Mouse (Mus musculus): ENCODE measurements around the gene Ccdc136. TPM values are rescaled to one million over a fixed set of nuclear protein-coding genes. Genes with fewer than 3 reads are reported as not detected.

The Ccdc136 gene
- polyA plus RNA-seq, 2 experiments: 0.17 to 0.27 TPM

DNA sequence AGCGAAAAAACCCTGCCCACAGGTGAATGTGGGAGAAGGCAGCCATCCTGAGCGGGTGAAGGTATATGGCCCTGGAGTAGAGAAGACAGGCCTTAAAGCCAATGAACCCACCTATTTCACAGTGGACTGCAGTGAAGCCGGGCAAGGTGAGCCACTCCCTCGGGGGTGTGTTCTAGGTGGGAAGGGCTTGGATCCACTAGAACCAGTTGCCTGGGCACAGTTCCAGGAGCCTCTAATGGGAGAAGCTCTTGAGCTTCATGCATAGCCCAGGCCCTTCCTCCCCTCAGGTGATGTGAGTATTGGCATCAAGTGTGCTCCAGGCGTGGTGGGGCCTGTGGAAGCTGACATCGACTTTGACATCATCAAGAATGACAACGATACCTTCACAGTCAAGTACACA is 49.2 kb downstream of the Ccdc136 start:
- no peak for DNase-seq (ENCODE audit: low read depth in 3 of 3, low spot score in 3 of 3)
- Histone ChIP-seq H3K27me3 (ENCODE audit: control insufficient read depth, insufficient read depth, low read length) (no peaks in the 10 kb centered on the region), H3K9ac (replicated peaks) (no peak overlapping the region), H3K9me3 (ENCODE audit: control insufficient read depth, low read length) (no peaks in the 10 kb centered on the region), H3K36me3 (replicated peaks; ENCODE audit: control insufficient read depth, insufficient read depth, low read depth) (no peaks in the 10 kb centered on the region), H3K4me2 (ENCODE audit: low read depth) (no peak overlapping the region), H3K27ac (no peak overlapping the region), H3K4me3 (ENCODE audit: insufficient read depth in 1 of 2, low read depth in 2 of 2, low read length in 2 of 2) (no peak overlapping the region), H3K4me1 (replicated peaks; ENCODE audit: control insufficient read depth in 2 of 2, insufficient read depth in 2 of 2, low read length in 1 of 2) (no peaks in the 10 kb centered on the region)
- no peak for TF ChIP-seq CTCF (IDR thresholded peaks at IDR 0.05; ENCODE audit: low read depth)
- no peak for TF ChIP-seq EP300 (IDR thresholded peaks at IDR 0.05; ENCODE audit: low read depth)
- 69% methylated on average over 7 of the region's 7 CpGs for WGBS (ENCODE audit: insufficient replicate concordance)
- ATAC-seq (ENCODE audit: insufficient read depth): no peak

DNA sequence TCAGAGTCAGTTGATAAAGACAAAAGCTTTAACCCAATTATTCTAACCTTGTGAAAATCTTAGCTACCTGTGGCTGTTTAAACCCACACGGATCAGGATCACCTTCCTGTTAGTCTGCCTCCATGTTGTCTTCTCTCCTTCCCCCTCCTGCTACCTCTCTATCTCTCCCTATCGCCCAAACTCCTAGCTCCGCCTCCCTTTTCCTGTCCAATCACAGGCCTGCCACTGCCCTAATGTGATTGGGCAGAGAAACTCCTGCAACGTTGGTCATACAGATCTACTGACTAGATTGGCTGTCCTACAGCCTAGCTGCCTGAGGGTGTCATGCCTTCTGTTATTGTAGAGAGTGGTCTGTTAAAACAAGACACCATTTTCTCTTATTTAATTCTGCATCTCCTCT is 53.7 kb downstream of the Ccdc136 start:
- H3K27ac ChIP-seq: no peak overlapping the region
- no peak overlapping the region for H3K4me2 ChIP-seq (ENCODE audit: low read depth)
- 22% methylated on average over 4 of the region's 4 CpGs for WGBS (ENCODE audit: insufficient replicate concordance)

DNA sequence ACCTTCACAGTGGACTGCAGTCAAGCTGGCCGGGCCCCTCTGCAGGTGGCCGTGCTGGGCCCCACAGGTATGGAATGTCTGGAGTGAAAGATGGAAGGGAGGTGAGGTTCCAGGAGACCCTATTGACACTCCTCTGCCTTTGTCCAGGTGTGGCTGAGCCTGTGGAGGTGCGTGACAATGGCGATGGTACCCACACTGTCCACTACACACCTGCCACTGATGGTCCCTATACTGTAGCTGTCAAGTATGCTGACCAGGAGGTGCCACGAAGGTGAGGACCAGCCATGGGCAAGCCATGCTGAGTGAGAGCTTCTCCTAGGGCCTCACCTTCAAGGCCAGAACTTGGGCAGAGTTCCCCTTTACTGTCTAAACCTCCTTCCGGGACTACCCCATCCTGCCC is 54.6 kb downstream of the Ccdc136 start:
- no peak for ATAC-seq (ENCODE audit: insufficient read depth)
- Histone ChIP-seq H3K9me3 (ENCODE audit: control insufficient read depth, low read length) (no peaks in the 10 kb centered on the region), H3K9ac (replicated peaks) (no peak overlapping the region), H3K27me3 (ENCODE audit: control insufficient read depth, insufficient read depth, low read length) (no peaks in the 10 kb centered on the region), H3K4me2 (ENCODE audit: low read depth) (no peak overlapping the region), H3K4me1 (replicated peaks; ENCODE audit: control insufficient read depth in 2 of 2, insufficient read depth in 2 of 2, low read length in 1 of 2) (no peaks in the 10 kb centered on the region), H3K36me3 (replicated peaks; ENCODE audit: control insufficient read depth, insufficient read depth, low read depth) (no peaks in the 10 kb centered on the region), H3K27ac (no peak overlapping the region), H3K4me3 (ENCODE audit: insufficient read depth in 1 of 2, low read depth in 2 of 2, low read length in 2 of 2) (no peak overlapping the region)
- TF ChIP-seq CTCF (IDR thresholded peaks at IDR 0.05; ENCODE audit: low read depth) (no peak), EP300 (IDR thresholded peaks at IDR 0.05; ENCODE audit: low read depth) (no peak)
- no peak for DNase-seq (ENCODE audit: low read depth in 3 of 3, low spot score in 3 of 3)
- 79% methylated on average over 6 of the region's 6 CpGs for WGBS (ENCODE audit: insufficient replicate concordance)

More for the DNA sequence above, 53.7 kb downstream of the Ccdc136 start:
- Histone ChIP-seq H3K4me3 (ENCODE audit: insufficient read depth in 1 of 2, low read depth in 2 of 2, low read length in 2 of 2) (no peak overlapping the region), H3K9ac (replicated peaks) (no peak overlapping the region), H3K4me1 (replicated peaks; ENCODE audit: control insufficient read depth in 2 of 2, insufficient read depth in 2 of 2, low read length in 1 of 2) (no peaks in the 10 kb centered on the region), H3K36me3 (replicated peaks; ENCODE audit: control insufficient read depth, insufficient read depth, low read depth) (no peaks in the 10 kb centered on the region), H3K27me3 (ENCODE audit: control insufficient read depth, insufficient read depth, low read length) (no peaks in the 10 kb centered on the region), H3K9me3 (ENCODE audit: control insufficient read depth, low read length) (no peaks in the 10 kb centered on the region)
- no peak for ATAC-seq (ENCODE audit: insufficient read depth)
- no peak for DNase-seq (ENCODE audit: low read depth in 3 of 3, low spot score in 3 of 3)
- TF ChIP-seq CTCF (IDR thresholded peaks at IDR 0.05; ENCODE audit: low read depth) (no peak), EP300 (IDR thresholded peaks at IDR 0.05; ENCODE audit: low read depth) (no peak)

DNA sequence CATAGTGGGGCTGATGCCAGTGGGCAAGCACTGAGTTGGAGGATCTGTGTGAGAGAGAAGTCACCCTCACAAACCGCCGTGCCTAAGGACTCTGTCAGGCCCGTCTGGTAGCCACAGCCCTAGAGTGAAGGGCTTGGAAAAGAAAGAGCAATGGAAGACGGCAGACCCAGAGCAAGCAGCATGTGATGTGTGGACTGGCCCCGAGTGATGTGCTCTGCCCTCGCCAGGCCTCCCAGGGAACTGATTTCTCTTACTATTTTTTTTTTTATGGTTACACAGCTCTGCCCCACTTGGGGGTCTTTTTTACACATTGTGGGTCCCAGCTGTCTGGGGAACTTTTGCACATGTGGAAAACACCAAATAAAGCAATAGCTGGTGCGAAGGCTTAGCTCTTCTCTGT is 65.4 kb downstream of the Ccdc136 start:
- Histone ChIP-seq H3K9ac (replicated peaks) (no peak overlapping the region), H3K27me3 (ENCODE audit: control insufficient read depth, insufficient read depth, low read length) (no peaks in the 10 kb centered on the region), H3K36me3 (replicated peaks; ENCODE audit: control insufficient read depth, insufficient read depth, low read depth) (no peaks in the 10 kb centered on the region), H3K27ac (no peak overlapping the region), H3K9me3 (ENCODE audit: control insufficient read depth, low read length) (no peaks in the 10 kb centered on the region), H3K4me1 (replicated peaks; ENCODE audit: control insufficient read depth in 2 of 2, insufficient read depth in 2 of 2, low read length in 1 of 2) (no peaks in the 10 kb centered on the region), H3K4me3 (ENCODE audit: insufficient read depth in 1 of 2, low read depth in 2 of 2, low read length in 2 of 2) (no peak overlapping the region), H3K4me2 (ENCODE audit: low read depth) (no peak overlapping the region)
- no peak for ATAC-seq (ENCODE audit: insufficient read depth)
- WGBS (ENCODE audit: insufficient replicate concordance): 49% methylated on average over 7 of the region's 7 CpGs
- no peak for DNase-seq (ENCODE audit: low read depth in 3 of 3, low spot score in 3 of 3)
- TF ChIP-seq EP300 (IDR thresholded peaks at IDR 0.05; ENCODE audit: low read depth) (no peak), CTCF (IDR thresholded peaks at IDR 0.05; ENCODE audit: low read depth) (no peak)

DNA sequence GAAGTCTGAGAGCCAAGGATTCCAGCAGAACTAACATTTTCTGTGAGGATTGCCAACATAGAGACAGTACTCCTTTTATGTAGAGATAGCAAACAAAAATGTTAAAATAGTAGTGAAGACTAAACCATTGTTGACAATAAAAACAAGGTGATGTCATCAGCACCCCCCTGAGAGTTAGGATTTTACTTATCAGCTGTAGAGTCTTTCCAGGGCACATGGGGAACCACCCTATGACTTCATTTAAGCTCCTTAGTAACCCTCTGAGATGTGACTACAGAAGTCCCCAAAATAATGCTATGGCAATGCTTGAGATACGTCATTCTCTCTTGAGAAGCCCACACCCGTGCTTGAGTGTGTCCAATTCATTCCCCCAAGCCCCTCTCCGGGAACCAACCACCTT is 67.3 kb downstream of the Ccdc136 start:
- H3K4me2 ChIP-seq (ENCODE audit: low read depth): no peak overlapping the region
- no peak overlapping the region for H3K4me3 ChIP-seq (ENCODE audit: insufficient read depth in 1 of 2, low read depth in 2 of 2, low read length in 2 of 2)
- DNase-seq (ENCODE audit: low read depth in 3 of 3, low spot score in 3 of 3): no peak
- H3K9me3 ChIP-seq (ENCODE audit: control insufficient read depth, low read length): no peaks in the 10 kb centered on the region
- peaks cover under 1% of the 10 kb centered on the region in 2 experiments; a peak in 3 of 4 replicates for H3K4me1 ChIP-seq (replicated peaks; ENCODE audit: control insufficient read depth in 2 of 2, insufficient read depth in 2 of 2, low read length in 1 of 2)
- no peak overlapping the region for H3K9ac ChIP-seq (replicated peaks)
- H3K36me3 ChIP-seq (replicated peaks; ENCODE audit: control insufficient read depth, insufficient read depth, low read depth): no peaks in the 10 kb centered on the region
- no peaks in the 10 kb centered on the region for H3K27me3 ChIP-seq (ENCODE audit: control insufficient read depth, insufficient read depth, low read length)
- WGBS (ENCODE audit: insufficient replicate concordance): 53% methylated on average over 3 of the region's 3 CpGs
- no peak overlapping the region for H3K27ac ChIP-seq
- no peak for TF ChIP-seq EP300 (IDR thresholded peaks at IDR 0.05; ENCODE audit: low read depth)
- TF ChIP-seq CTCF (IDR thresholded peaks at IDR 0.05; ENCODE audit: low read depth): no peak
- no peak for ATAC-seq (ENCODE audit: insufficient read depth)

Measured in liver, embryonic 14.5 days (tissue).